Mouse (Mus musculus): ENCODE measurements around the gene Olfr1015.

Olfr1015 gene

GRCm38 (mm10) chr2:85781717-85782116 is at the start of gene Olfr1015:
TSS of gene Olfr1015 (plus strand) at chr2:85782017.
- no peak for DNase-seq (ENCODE audit: low spot score in 2 of 2)

DNA sequence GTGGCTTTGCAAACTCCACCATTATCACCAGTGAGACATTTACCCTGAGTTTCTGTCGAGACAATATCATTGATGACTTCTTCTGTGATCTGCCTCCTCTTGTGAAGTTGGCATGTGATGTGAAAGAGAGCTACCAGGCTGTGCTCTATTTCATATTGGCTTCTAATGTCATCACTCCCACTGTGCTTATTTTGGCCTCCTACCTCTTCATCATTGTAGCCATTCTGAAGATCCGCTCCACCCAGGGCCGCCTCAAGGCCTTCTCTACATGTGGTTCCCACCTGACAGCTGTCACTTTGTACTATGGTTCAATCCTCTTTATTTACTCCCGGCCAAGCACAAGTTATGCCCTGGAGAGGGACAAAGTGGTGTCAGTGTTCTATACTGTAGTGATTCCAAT is 28.0 kb upstream of the Olfr1015 start:
- DNase-seq (ENCODE audit: low spot score in 2 of 2): no peak

GRCm38 (mm10) chr2:85762666-85763065 is 19.2 kb upstream of the Olfr1015 start, which contains the start of gene Olfr1012:
TSS of gene Olfr1012 (minus strand) at chr2:85762766.
- no peak for DNase-seq (ENCODE audit: low spot score in 2 of 2)

DNA sequence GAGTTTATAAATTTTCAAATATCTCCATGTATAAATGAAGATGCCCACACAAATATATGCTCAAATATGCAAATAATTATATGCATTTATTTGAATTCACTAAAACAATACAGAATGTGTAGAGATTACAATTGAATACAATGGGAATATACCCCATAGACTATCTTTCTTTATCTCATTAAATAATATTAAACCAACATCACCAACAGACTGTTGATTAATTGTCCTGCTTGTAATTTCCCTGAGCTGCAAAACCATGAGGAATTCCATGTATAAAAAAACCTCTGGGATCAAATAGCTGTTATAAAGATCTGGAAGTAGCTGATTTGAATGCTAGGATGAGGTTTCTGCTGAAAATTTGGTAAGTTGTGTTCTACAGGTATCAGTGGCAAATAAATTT is 15.0 kb upstream of the Olfr1015 start, which contains the start of gene Olfr1013:
Gene Olfr1013, plus strand, starts transcription at position 301 of the 400 bp plus-strand sequence.
- DNase-seq (ENCODE audit: low spot score in 2 of 2): no peak

DNA sequence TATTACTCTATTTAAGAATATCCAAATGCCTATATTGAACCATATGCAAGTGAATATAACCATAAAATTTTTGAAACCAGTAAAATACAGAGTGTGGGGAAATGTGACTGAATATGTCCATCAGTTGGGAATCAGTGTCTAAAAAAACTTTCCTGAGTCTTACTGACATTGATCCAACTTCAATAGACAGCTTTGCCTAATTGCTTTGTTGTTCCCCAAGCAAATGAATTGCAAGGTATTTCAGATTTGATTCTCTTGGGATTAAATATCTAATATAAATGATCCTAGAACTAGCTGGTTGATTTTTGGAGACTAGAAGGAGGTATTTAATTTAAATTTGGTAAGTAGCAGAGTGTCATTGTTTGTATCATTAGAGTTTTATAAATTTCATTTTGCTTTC is 9.4 kb upstream of the Olfr1015 start, which contains the start of gene Olfr1014:
Gene Olfr1014, plus strand, starts transcription at position 301 of the 400 bp plus-strand sequence.
- no peak for DNase-seq (ENCODE audit: low spot score in 2 of 2)

GRCm38 (mm10) chr2:85792331-85792730 is 10.5 kb downstream of the Olfr1015 start:
- no peak for DNase-seq (ENCODE audit: low spot score in 2 of 2)

DNA sequence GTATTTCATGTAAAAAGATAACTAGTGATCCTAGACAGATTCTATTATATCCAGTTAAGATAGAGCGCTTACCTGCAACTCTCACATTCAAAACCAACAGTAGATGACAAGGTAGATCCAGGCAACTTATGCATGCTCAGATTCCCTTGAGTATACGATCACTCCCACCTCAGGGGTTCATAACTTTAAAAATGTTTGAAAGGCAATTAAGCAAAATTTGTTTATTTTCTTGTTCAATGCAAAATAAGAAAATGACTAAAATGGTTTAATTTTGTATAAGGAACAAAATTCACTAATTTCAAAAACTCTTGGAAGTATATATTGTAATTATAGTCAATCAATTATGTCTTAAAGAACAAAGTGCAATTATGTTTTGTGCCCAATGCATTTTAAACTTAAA is 20.6 kb downstream of the Olfr1015 start, which contains the start of gene Olfr1016:
Gene Olfr1016, minus strand, starts transcription at position 101 of the 400 bp plus-strand sequence.
- no peak for DNase-seq (ENCODE audit: low spot score in 2 of 2)

DNA sequence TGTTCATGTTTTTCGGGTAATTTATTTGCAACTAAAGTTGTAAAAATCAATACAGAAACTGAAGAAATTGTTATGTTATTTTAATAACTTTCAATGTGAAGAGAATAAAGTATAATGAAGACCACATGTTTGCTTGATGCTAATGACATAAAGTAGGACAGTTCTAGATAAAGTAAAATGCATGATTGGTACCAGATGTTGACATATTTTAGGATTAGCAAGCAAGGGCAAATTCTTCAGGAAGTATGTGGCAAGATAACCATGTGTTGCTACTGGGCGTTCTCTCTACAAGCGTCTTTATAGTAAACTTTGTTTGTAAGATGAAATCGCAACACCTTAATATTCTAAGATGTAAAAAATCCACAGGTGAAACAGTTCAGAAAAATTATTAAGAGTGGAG is 22.7 kb downstream of the Olfr1015 start:
- no peak for DNase-seq (ENCODE audit: low spot score in 2 of 2)

- no peak for DNase-seq (ENCODE audit: low spot score in 2 of 2)
Measured at GRCm38 (mm10) chr2:85818179-85818578, 36.4 kb downstream of the Olfr1015 start, which contains the start of gene Olfr1018. TSS of gene Olfr1018 (plus strand) at chr2:85818479.

All from right cerebral cortex, postnatal 36 days (tissue).